Mouse (Mus musculus): Measurements from ENCODE around the gene Tha1.

GRCm38 (mm10) chr11:117843434-117843833, 29.8 kb downstream of the Tha1 start:
- TF ChIP-seq CTCF (IDR thresholded peaks at IDR 0.05; ENCODE audit: low read depth) (no peak), EP300 (IDR thresholded peaks at IDR 0.05; ENCODE audit: low read depth) (no peak)

Data from liver, postnatal 0 days (tissue).